Mouse (Mus musculus) heart, adult 2 months (tissue): Measurements from ENCODE around the gene Paqr6. TPM values are rescaled to one million over a fixed set of nuclear protein-coding genes. Genes with fewer than 3 reads are reported as not detected.

Experiments
- DNase-seq, 2 experiments: peaks; one replicate each; pipeline ENCODE4 v3.0.0; 2021
- H3K27ac ChIP-seq: fragments of 200-600 bp; 2 replicates; pipeline ENCODE4 v1.8.1; 2022
- H3K27me3 ChIP-seq: fragments of 200-500 bp; 2 replicates; pipeline ENCODE4 v1.6.1; 2012; ENCODE audit warnings: mild to moderate bottlenecking, low read length, inconsistent platforms, mixed read lengths; ENCODE audit not compliant: control insufficient read depth, insufficient read depth
- H3K36me3 ChIP-seq: fragments of 200-500 bp; 2 replicates; pipeline ENCODE4 v1.6.1; 2012; ENCODE audit warnings: low read length, inconsistent platforms; ENCODE audit not compliant: control insufficient read depth, insufficient read depth
- H3K4me1 ChIP-seq: fragments of 200-500 bp; 2 replicates; pipeline ENCODE4 v1.6.1; 2011; ENCODE audit warnings: low read length; ENCODE audit not compliant: control insufficient read depth, insufficient read depth
- H3K4me3 ChIP-seq: fragments of 200-600 bp; 2 replicates; pipeline ENCODE4 v1.8.1; 2022
- H3K79me2 ChIP-seq: fragments of 200-500 bp; replicated peaks from 2 replicates; pipeline ENCODE4 v1.6.1; 2012; ENCODE audit warnings: mild to moderate bottlenecking, inconsistent platforms, low read length, moderate library complexity, mixed read lengths; ENCODE audit not compliant: control insufficient read depth, insufficient read depth
- H3K9ac ChIP-seq: fragments of 200-500 bp; 2 replicates; pipeline ENCODE4 v1.6.1; 2012; ENCODE audit warnings: low read depth, mild to moderate bottlenecking, control low read depth, inconsistent platforms, low read length, mixed read lengths
- CTCF ChIP-seq: fragments of 200-600 bp; IDR thresholded peaks from 2 replicates; pipeline ENCODE4 v1.8.1; 2022; ENCODE audit warnings: antibody characterized with exemption, mild to moderate bottlenecking, moderate library complexity
- EP300 ChIP-seq: fragments of 200-500 bp; IDR thresholded peaks from 2 replicates; pipeline ENCODE4 v1.6.1; 2011; ENCODE audit warnings: low read depth, low read length, control low read depth; ENCODE audit not compliant: insufficient read depth
- POLR2A ChIP-seq: fragments of 200-500 bp; IDR thresholded peaks from 2 replicates; pipeline ENCODE4 v1.6.1; 2011; ENCODE audit warnings: mild to moderate bottlenecking, low read depth, low read length, control low read depth; ENCODE audit not compliant: insufficient read depth
- WGBS: fragments of 180-500 bp; shearing (Covaris S2); methylation state at CpG from one replicate; pipeline ENCODE4 v1.1.7; 2018; 5-methylcytosine and 5-hydroxymethylcytosine counted together
- intact Hi-C: fragments of 180-260 bp; cut with DNase I; formaldehyde crosslinking; loops from one replicate; pipeline ENCODE4 v1.15.1; 2025
- polyA plus RNA-seq: library from polyadenylated mRNA; depleted of rRNA; stranded (reverse); fragments of >200 nt; gene quantifications from 2 replicates; pipeline ENCODE4 v1.2.3, GENCODE M21; 2012
- total RNA-seq, 2 experiments: library from RNA; stranded (reverse); gene quantifications; 2 replicates each; pipeline ENCODE4 v1.2.3; 2021

The Paqr6 gene
- total and polyA plus RNA-seq, 3 experiments: 0.44 to 7.5 (median 0.57) TPM

DNA sequence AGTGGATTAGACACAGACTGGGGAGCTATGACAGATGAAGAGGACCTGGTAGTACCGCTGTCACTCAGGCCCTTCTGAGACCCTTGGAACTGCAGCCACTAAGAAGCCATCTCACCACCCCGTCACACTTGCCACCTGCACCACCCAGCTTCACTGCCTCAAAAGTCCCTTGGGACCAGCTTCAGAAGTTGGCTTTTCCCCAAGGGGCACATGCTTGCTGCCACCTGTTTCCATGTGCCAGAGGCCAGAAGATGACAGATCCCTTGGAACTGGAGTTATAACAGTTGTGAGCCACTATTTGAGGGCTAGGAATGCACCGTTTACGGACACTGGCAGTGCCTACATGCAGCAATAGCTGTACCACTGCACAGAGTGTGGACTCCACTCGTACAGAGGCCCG lies 30.9 kb downstream of the Paqr6 start:
- no peaks in the 10 kb centered on the region for H3K36me3 ChIP-seq
- no peaks in the 10 kb centered on the region for H3K27me3 ChIP-seq
- TF ChIP-seq CTCF (no peak), EP300 (no peak), POLR2A (no peak)
- 97% methylated on average over 6 of the region's 6 CpGs for WGBS
- intact Hi-C loops: no loop called here
- H3K79me2 ChIP-seq: no peaks in the 10 kb centered on the region
- H3K4me1 ChIP-seq: no peaks in the 10 kb centered on the region
- DNase-seq: no peak
- H3K9ac ChIP-seq: no peak overlapping the region
- H3K4me3 ChIP-seq: no peak overlapping the region
- no peak overlapping the region for H3K27ac ChIP-seq

DNA sequence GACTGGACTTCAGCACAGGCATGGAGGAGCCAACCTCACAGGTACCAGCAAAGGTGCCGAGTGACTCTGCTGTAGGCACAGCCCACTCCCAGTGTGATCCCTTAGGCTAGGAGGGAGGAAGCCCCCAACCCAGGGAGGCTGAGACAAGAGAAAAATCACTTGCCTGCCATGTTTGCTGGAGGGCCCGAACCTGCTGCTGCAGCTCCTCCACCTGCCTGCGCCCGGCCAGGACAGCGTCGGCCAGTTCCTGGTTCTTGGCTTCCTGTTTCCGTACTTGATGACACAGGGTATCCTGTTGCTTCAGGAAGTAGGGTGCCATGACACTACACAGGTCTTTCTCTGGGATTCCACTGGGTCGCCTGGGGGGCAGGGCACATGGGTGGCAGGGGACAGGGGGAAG lies 31.4 kb downstream of the Paqr6 start:
- no peak overlapping the region for H3K9ac ChIP-seq
- intact Hi-C loops: no loop called here
- H3K36me3 ChIP-seq: no peaks in the 10 kb centered on the region
- WGBS: 77% methylated on average over 8 of the region's 8 CpGs
- no peaks in the 10 kb centered on the region for H3K4me1 ChIP-seq
- no peaks in the 10 kb centered on the region for H3K79me2 ChIP-seq
- no peak overlapping the region for H3K4me3 ChIP-seq
- no peak for TF ChIP-seq CTCF
- TF ChIP-seq EP300: no peak
- no peak for TF ChIP-seq POLR2A
- no peak overlapping the region for H3K27ac ChIP-seq
- no peak for DNase-seq
- no peaks in the 10 kb centered on the region for H3K27me3 ChIP-seq

DNA sequence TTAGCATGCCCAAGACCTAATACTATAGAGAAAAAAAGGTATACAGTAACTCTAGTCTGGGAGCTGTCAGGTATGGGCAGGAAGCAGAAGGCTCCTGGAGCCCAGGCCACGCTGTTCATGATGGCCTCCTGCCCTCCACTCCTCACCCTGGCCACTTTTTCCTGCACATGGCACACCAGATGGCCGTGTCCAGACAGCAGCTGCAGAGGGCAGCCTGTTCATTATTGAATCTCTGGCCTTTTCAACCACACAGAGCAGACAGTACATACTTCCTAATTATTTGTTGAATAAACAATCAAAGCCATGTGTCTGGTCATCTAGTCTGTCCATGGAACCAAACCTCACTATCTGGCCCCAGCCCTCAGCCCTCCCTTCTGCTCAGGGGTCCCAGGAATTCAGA lies 34.3 kb downstream of the Paqr6 start:
- Histone ChIP-seq H3K36me3 (no peaks in the 10 kb centered on the region), H3K9ac (no peak overlapping the region), H3K27me3 (no peaks in the 10 kb centered on the region), H3K4me1 (no peaks in the 10 kb centered on the region), H3K79me2 (no peaks in the 10 kb centered on the region), H3K27ac (no peak overlapping the region), H3K4me3 (no peak overlapping the region)
- DNase-seq: no peak
- no peak for TF ChIP-seq POLR2A
- no peak for TF ChIP-seq EP300
- TF ChIP-seq CTCF: no peak
- intact Hi-C loops: no loop called here
- WGBS: 86% methylated on average over 2 of the region's 2 CpGs

DNA sequence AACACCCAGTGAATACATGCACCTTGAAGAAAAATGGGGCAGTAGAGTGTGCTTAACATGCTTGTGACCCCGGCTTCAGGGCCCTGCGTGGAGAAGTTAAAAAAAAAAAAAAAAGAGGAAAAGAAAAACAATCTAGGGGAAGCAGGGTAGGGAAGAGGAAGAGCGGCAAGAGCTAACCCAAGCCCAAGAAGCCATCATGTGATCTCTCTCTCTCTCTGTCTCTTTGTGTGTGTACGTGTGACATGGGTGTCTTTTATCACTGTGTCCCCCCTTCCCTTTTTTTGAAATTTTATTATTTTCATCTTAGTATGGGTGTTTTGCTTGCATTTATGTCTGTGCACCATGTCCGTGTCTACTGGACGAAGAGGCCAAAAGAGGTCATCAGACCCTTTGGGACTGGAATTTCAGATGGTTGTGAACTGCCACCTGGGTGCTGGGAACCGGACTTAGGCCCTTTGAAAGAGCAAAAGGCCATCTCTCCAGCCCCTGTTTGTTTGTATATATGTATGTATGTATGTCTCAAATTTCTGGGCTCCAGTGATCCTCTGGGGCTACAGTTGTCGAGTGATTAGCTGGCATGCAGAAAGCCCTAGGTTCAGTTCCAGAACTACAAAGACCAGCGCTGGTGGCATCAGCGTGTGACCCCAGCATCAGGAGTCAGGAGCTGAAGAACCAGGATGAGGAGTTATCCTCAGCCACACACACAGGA lies 39.3 kb downstream of the Paqr6 start:
- no peak for DNase-seq
- intact Hi-C loops: loop anchor here (1.0 kb wide), 1 partner anchor 62 kb away; no protein-coding TSS in a partner anchor
- Histone ChIP-seq H3K9ac (no peak overlapping the region), H3K79me2 (no peaks in the 10 kb centered on the region), H3K4me3 (no peak overlapping the region), H3K36me3 (no peaks in the 10 kb centered on the region), H3K27me3 (no peaks in the 10 kb centered on the region), H3K27ac (no peak overlapping the region), H3K4me1 (no peaks in the 10 kb centered on the region)
- TF ChIP-seq CTCF: no peak
- no peak for TF ChIP-seq POLR2A
- TF ChIP-seq EP300: no peak
- 84% methylated on average over 10 of the region's 10 CpGs for WGBS

DNA sequence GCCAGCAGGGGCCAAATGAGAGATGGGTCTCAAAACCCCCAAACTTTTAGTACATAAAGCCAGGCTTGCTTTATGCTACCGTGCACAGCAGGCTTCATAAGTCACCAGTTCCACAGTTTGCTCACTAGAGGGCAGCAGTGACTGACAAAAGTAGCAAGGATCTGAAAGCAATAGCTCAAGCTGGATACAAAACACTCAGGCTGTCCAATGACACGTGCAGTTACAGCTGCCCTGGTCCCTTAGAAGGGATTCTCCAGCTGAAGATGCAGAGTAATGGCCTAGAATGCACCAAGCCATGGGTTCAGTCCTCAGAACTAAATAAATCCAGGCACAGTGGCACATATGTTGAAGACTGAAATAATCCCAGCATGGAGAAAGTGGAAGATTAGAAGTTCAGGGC lies 42.7 kb downstream of the Paqr6 start:
- Histone ChIP-seq H3K79me2 (no peaks in the 10 kb centered on the region), H3K36me3 (no peaks in the 10 kb centered on the region), H3K27ac (no peak overlapping the region), H3K4me3 (no peak overlapping the region), H3K27me3 (no peaks in the 10 kb centered on the region), H3K9ac (no peak overlapping the region), H3K4me1 (peaks cover 2% of the 10 kb centered on the region; the same call in 1 of the 2 replicates)
- peak; percentile 91 for TF ChIP-seq EP300
- TF ChIP-seq POLR2A: no peak
- TF ChIP-seq CTCF: peak; percentile 95
- intact Hi-C loops: loop anchor here (1.0 to 2.0 kb wide), 2 partner anchors 60 to 120 kb away; no protein-coding TSS in a partner anchor
- peak; percentile 54 to 63 for DNase-seq
- WGBS: 0% methylated on average over 2 of the region's 2 CpGs

DNA sequence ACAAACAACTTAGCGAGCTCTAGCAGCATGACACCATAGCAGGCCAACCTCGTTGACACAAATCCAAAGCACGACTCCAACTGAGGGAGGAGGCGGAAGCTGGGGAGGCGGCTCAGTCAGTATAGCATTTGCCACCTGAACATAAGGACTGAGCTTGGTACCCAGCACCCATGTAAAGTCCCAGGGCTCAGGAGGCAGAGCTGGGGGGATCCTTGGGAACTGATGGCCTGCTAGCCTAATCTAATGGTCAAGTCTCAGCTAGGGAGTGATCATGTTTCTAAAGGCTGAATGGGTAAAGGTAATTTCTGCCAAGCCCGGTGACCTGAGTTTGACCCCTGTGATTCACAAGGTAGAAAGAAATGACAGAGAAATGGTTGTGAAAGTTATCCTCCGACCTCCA lies 43.1 kb downstream of the Paqr6 start:
- no peak for DNase-seq
- H3K36me3 ChIP-seq: no peaks in the 10 kb centered on the region
- intact Hi-C loops: loop anchor here (1.0 to 2.0 kb wide), 2 partner anchors 60 to 119 kb away; no protein-coding TSS in a partner anchor
- WGBS: 58% methylated on average over 7 of the region's 7 CpGs
- peaks cover 2% of the 10 kb centered on the region; the same call in 1 of the 2 replicates for H3K4me1 ChIP-seq
- no peaks in the 10 kb centered on the region for H3K79me2 ChIP-seq
- H3K4me3 ChIP-seq: no peak overlapping the region
- H3K27me3 ChIP-seq: no peaks in the 10 kb centered on the region
- no peak overlapping the region for H3K27ac ChIP-seq
- H3K9ac ChIP-seq: no peak overlapping the region
- TF ChIP-seq CTCF (no peak), POLR2A (no peak), EP300 (no peak)
